Mouse (Mus musculus) intestine, embryonic 16.5 days (tissue): ENCODE results near the gene Tmprss11e. TPM values are rescaled to one million over a fixed set of nuclear protein-coding genes. Genes with fewer than 3 reads are reported as not detected.

Experiments used
- ATAC-seq: fragments of 200-750 bp; cut with Nextera tagmentation; 2 replicates; pipeline ENCODE4 v1.8.0; 2017; ENCODE audit warnings: moderate TSS enrichment, moderate library complexity
- H3K27ac ChIP-seq: fragments of 300-500 bp; sonication (generic); 2 replicates; pipeline ENCODE4 v1.5.1; 2014; ENCODE audit warnings: mild to moderate bottlenecking, low read length
- H3K27me3 ChIP-seq: fragments of 300-500 bp; sonication (generic); replicated peaks from 2 replicates; pipeline ENCODE4 v1.6.1; 2014; ENCODE audit warnings: low read length, control low read depth, mixed read lengths; ENCODE audit not compliant: control insufficient read depth, insufficient read depth
- H3K36me3 ChIP-seq: fragments of 300-500 bp; sonication (generic); 2 replicates; pipeline ENCODE4 v1.6.1; 2014; ENCODE audit warnings: low read length, control low read depth; ENCODE audit not compliant: control insufficient read depth, insufficient read depth
- H3K4me1 ChIP-seq: fragments of 300-500 bp; sonication (generic); 2 replicates; pipeline ENCODE4 v1.6.1; 2014; ENCODE audit warnings: low read length, control low read depth, mixed read lengths; ENCODE audit not compliant: control insufficient read depth, insufficient read depth
- H3K4me2 ChIP-seq: fragments of 300-500 bp; sonication (generic); 2 replicates; pipeline ENCODE4 v1.6.1; 2014; ENCODE audit warnings: low read depth, low read length, control low read depth
- H3K4me3 ChIP-seq: fragments of 300-500 bp; sonication (generic); 2 replicates; pipeline ENCODE4 v1.5.1; 2014; ENCODE audit warnings: mild to moderate bottlenecking, low read length
- H3K9ac ChIP-seq: fragments of 300-500 bp; sonication (generic); 2 replicates; pipeline ENCODE4 v1.6.1; 2014; ENCODE audit warnings: low read depth, low read length
- H3K9me3 ChIP-seq: fragments of 300-500 bp; sonication (generic); 2 replicates; pipeline ENCODE4 v1.6.1; 2016; ENCODE audit warnings: low read length, control low read depth; ENCODE audit not compliant: control insufficient read depth
- WGBS: fragments of 180-500 bp; shearing (Covaris S2); extraction: QIAGEN DNeasy Blood & Tissue Kit; methylation state at CpG from one replicate; pipeline ENCODE4 v1.1.7; 2014; 5-methylcytosine and 5-hydroxymethylcytosine counted together
- polyA plus RNA-seq: library from polyadenylated mRNA; unstranded; fragments of >200 nt; fragmentation: Nextera tagmentation; extraction: Ambion mirVana; gene quantifications from 2 replicates; pipeline ENCODE4 v1.2.1, GENCODE M21; 2015

The Tmprss11e gene
- polyA plus RNA-seq, 1 experiment from 2014 or later: not detected

- no peak overlapping the region for H3K27ac ChIP-seq
- no peak overlapping the region for H3K9ac ChIP-seq
- H3K36me3 ChIP-seq: no peaks in the 10 kb centered on the region
- H3K27me3 ChIP-seq: no peaks in the 10 kb centered on the region
- H3K4me2 ChIP-seq: no peak overlapping the region
- 0 out of 2 replicates have a peak, but pooled peaks cover 2% of the 10 kb centered on the region for H3K4me1 ChIP-seq
- no peak overlapping the region for H3K4me3 ChIP-seq
- WGBS: 35% methylated on average over 3 of the region's 3 CpGs
- peak; percentile 63 for ATAC-seq
- H3K9me3 ChIP-seq: no peaks in the 10 kb centered on the region
Observed at GRCm38 (mm10) chr5:86769015-86769658, 23.5 kb upstream of the Tmprss11e start.

GRCm38 (mm10) chr5:86742796-86743195 lies 2.8 kb downstream of the Tmprss11e start:
- H3K4me3 ChIP-seq: no peak overlapping the region
- ATAC-seq: no peak
- H3K4me1 ChIP-seq: no peaks in the 10 kb centered on the region
- H3K9me3 ChIP-seq: no peaks in the 10 kb centered on the region
- H3K9ac ChIP-seq: no peak overlapping the region
- 59% methylated on average over 3 of the region's 3 CpGs for WGBS
- no peak overlapping the region for H3K27ac ChIP-seq
- H3K4me2 ChIP-seq: no peak overlapping the region
- H3K36me3 ChIP-seq: no peaks in the 10 kb centered on the region
- H3K27me3 ChIP-seq: no peaks in the 10 kb centered on the region

GRCm38 (mm10) chr5:86741146-86741545 lies 4.5 kb downstream of the Tmprss11e start:
- no peaks in the 10 kb centered on the region for H3K27me3 ChIP-seq
- H3K9ac ChIP-seq: no peak overlapping the region
- no peak for ATAC-seq
- no peaks in the 10 kb centered on the region for H3K36me3 ChIP-seq
- H3K9me3 ChIP-seq: no peaks in the 10 kb centered on the region
- H3K4me3 ChIP-seq: no peak overlapping the region
- H3K27ac ChIP-seq: no peak overlapping the region
- no peak overlapping the region for H3K4me2 ChIP-seq
- no peaks in the 10 kb centered on the region for H3K4me1 ChIP-seq
- WGBS: 74% methylated on average over 5 of the region's 5 CpGs

DNA sequence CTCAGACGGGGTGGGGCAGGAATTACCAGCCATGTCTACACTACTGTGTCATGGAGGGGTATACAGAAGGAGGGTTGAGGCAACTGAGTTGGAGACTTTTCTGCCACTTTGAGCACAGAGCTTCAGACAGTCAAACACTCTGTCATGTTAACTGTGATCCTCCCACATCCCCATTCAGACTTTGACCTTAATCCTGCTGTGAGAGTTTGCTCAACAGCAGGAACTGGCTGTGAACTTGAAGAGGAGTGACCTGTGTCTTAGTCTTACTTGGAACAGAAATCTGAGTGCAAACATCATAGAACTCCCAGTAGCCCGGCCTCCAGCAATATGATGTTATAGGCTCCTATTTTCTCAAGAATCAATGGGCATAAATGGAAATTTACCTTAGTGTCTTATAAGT lies 9.8 kb downstream of the Tmprss11e start:
- H3K36me3 ChIP-seq: no peaks in the 10 kb centered on the region
- peak; percentile 93 for ATAC-seq
- H3K27ac ChIP-seq: no peak overlapping the region
- no peaks in the 10 kb centered on the region for H3K27me3 ChIP-seq
- H3K4me1 ChIP-seq: no peaks in the 10 kb centered on the region
- no peaks in the 10 kb centered on the region for H3K9me3 ChIP-seq
- WGBS: 50% methylated on average over 2 of the region's 2 CpGs
- H3K4me3 ChIP-seq: no peak overlapping the region
- H3K9ac ChIP-seq: no peak overlapping the region
- H3K4me2 ChIP-seq: no peak overlapping the region

DNA sequence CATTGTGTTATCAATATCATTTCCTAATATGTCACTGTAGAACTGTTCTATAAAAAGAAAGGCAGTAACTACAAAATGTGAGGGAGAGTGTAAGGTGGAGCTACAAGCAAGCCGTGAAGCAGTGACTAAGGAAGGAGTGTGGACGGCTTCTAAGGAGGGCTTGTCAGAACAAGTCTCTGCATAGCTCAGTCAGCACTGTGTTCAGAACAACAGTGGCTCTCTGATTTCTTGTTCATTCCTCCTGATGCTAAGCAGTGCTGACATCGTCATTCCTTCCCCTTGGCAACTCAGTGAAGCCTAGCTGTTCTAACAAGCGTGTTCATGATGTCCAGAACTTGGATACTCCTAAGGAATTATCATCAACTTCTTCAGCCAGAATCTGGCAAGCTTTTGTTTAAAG lies 15.0 kb downstream of the Tmprss11e start:
- H3K36me3 ChIP-seq: no peaks in the 10 kb centered on the region
- no peak for ATAC-seq
- no peaks in the 10 kb centered on the region for H3K4me1 ChIP-seq
- 73% methylated on average over 4 of the region's 4 CpGs for WGBS
- H3K27ac ChIP-seq: no peak overlapping the region
- H3K4me2 ChIP-seq: no peak overlapping the region
- H3K27me3 ChIP-seq: no peaks in the 10 kb centered on the region
- no peak overlapping the region for H3K9ac ChIP-seq
- no peaks in the 10 kb centered on the region for H3K9me3 ChIP-seq
- no peak overlapping the region for H3K4me3 ChIP-seq

GRCm38 (mm10) chr5:86728574-86728973 lies 17.0 kb downstream of the Tmprss11e start:
- Histone ChIP-seq H3K27me3 (no peaks in the 10 kb centered on the region), H3K4me3 (no peak overlapping the region), H3K9me3 (no peaks in the 10 kb centered on the region), H3K27ac (no peak overlapping the region), H3K4me2 (no peak overlapping the region), H3K36me3 (no peaks in the 10 kb centered on the region), H3K9ac (no peak overlapping the region), H3K4me1 (no peaks in the 10 kb centered on the region)
- ATAC-seq: no peak
- 85% methylated on average over 6 of the region's 6 CpGs for WGBS

DNA sequence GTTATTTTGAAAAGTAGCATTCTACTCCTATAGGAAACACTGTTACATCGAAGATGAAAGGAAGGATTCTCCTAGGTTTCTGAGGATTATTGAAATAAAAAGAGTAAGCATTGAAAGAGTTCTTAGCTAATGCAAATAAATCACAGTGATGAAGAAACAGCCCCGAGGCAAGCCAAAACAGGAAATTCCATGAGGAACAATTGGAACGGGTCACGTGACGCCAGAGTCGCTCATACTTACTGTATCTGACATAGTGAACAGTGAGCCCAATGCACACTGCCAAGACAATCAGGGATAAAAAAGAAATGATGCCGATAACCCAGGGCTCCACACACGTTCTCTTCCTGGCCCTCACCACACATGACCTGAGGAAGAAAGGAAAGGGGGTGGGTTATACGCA lies 18.6 kb downstream of the Tmprss11e start:
- Histone ChIP-seq H3K9ac (no peak overlapping the region), H3K36me3 (no peaks in the 10 kb centered on the region), H3K4me1 (no peaks in the 10 kb centered on the region), H3K4me2 (no peak overlapping the region), H3K27me3 (no peaks in the 10 kb centered on the region), H3K4me3 (no peak overlapping the region), H3K9me3 (no peaks in the 10 kb centered on the region), H3K27ac (no peak overlapping the region)
- ATAC-seq: no peak
- WGBS: 78% methylated on average over 9 of the region's 9 CpGs

GRCm38 (mm10) chr5:86725021-86725420 lies 20.6 kb downstream of the Tmprss11e start:
- no peaks in the 10 kb centered on the region for H3K4me1 ChIP-seq
- no peaks in the 10 kb centered on the region for H3K36me3 ChIP-seq
- no peak overlapping the region for H3K9ac ChIP-seq
- H3K27ac ChIP-seq: no peak overlapping the region
- ATAC-seq: no peak
- H3K4me2 ChIP-seq: no peak overlapping the region
- no peak overlapping the region for H3K4me3 ChIP-seq
- H3K9me3 ChIP-seq: no peaks in the 10 kb centered on the region
- H3K27me3 ChIP-seq: no peaks in the 10 kb centered on the region

GRCm38 (mm10) chr5:86722820-86723460 lies 22.7 kb downstream of the Tmprss11e start:
- Histone ChIP-seq H3K9ac (no peak overlapping the region), H3K4me1 (no peaks in the 10 kb centered on the region), H3K4me2 (no peak overlapping the region), H3K9me3 (no peaks in the 10 kb centered on the region), H3K27me3 (no peaks in the 10 kb centered on the region), H3K4me3 (no peak overlapping the region), H3K36me3 (no peaks in the 10 kb centered on the region), H3K27ac (no peak overlapping the region)
- ATAC-seq: no peak
- 41% methylated on average over 2 of the region's 2 CpGs for WGBS

DNA sequence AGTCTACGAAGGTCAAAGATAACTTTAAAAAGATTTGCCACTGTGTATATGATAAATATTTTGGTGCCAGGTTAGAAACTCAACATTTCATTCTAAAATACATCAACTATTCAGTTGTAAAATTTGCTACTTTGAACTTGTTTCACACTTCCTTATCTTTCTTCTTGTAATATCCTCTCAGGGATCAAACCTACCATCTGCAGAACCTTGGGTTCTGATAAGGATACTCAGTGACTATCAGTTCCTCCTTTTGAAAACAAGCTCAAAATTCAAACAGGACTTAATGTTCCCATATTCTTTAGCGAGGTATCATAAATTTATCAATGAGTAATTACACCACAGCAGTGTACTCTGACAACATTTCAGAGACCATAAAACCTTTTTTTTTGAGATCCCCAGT lies 30.6 kb downstream of the Tmprss11e start:
- Histone ChIP-seq H3K4me1 (no peaks in the 10 kb centered on the region), H3K9ac (no peak overlapping the region), H3K4me3 (no peak overlapping the region), H3K4me2 (no peak overlapping the region), H3K27ac (no peak overlapping the region), H3K36me3 (no peaks in the 10 kb centered on the region), H3K9me3 (no peaks in the 10 kb centered on the region), H3K27me3 (no peaks in the 10 kb centered on the region)
- WGBS: 57% methylated on average over 2 of the region's 2 CpGs
- ATAC-seq: peak; percentile 64
